Mouse (Mus musculus) cortical plate, adult 2 months (tissue): ENCODE data around the gene Nanos3.

Source experiments
- CTCF ChIP-seq: fragments of 200-500 bp; IDR thresholded peaks from 2 replicates; pipeline ENCODE4 v1.5.1; 2011; ENCODE audit warnings: mild to moderate bottlenecking, control low read depth, low read length; ENCODE audit not compliant: insufficient read depth; ENCODE audit errors: extremely low read depth
- POLR2A ChIP-seq: fragments of 200-500 bp; IDR thresholded peaks from 2 replicates; pipeline ENCODE4 v1.6.1; 2011; ENCODE audit warnings: mild to moderate bottlenecking, low read length, control low read depth; ENCODE audit not compliant: insufficient read depth; ENCODE audit errors: extremely low read depth

DNA sequence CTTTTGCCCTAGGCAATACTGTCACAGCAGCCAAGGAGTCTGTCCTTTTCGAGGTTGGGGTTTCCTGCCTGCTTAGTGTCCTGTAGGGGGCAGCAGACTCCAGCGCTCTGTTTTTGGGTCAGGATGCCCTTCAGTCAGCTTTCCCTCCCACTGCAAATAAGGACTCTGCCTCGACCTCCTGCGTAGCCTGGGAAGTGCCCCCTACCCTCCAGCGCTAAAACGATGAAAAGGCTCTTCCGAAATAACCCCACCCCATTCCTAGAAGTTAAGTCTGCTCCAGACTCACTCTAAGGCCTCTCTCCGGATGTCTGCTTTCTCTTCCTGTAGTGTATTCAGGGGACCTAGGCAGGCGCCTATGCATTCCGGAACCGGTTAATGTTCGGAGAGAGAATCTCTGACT lies 1.5 kb upstream of the Nanos3 start:
- peak; percentile 94 for TF ChIP-seq CTCF
- no peak for TF ChIP-seq POLR2A
